Mouse (Mus musculus): ENCODE measurements around the gene Nudcd3. TPM values are rescaled to one million over a fixed set of nuclear protein-coding genes. Genes with fewer than 3 reads are reported as not detected.

Gene Nudcd3
- total RNA-seq, 2 experiments from 2014 or later: 45.8 to 52.3 TPM

DNA sequence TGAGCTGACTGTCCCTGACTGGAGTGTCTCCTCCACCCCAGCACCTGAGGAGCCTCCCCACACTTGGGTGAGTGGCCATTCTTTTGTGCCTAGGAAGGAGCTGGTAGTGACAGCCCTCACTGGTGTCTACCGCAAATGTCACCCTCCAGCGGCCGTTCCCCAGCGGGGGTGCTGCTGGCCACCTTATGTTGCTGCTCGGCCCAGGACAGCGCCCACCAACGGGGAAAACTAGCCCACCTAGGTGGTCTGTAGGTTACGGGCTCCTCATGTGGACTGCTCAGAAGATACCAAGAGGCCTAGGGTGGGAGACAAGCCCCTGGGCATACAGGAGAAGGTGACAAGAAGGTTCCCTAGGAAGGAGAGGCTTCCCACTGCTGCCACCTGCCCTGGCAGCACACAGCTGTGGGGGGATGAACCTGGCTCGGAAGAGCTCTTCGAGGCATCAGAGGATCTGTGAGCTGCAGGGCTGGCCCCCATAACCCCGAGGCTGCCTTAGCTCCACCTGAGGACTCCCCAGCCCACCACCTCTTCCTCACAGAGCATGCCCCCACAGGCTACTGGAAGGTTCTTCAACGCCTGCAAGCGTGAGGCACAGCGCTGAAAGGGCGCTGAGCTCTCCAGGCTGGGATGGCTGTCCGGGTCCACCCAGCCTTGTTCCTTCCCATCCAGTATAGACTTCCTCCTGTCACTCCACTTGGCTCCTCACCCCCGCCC, 136.6 kb downstream of the Nudcd3 start:
- DNase-seq: no peak

DNA sequence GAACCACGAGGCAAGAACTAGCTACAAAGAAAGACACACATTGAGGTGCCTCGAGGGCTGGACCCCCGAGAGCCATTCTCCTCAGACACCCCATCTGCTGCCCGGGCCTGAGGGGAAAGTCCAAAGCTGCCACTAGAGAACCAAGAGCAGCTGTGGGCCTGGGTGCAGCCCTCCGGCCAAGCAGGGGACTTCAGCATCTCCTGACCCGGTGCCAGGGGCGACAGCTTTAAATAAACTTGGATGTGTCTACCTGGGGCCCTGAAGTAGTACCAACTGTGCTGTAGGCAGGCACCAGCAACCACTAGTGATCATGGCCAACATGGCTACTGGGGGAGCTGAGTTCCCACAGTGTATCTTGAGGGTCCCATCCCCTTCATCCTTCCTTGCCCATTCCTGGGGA, 137.2 kb downstream of the Nudcd3 start:
- DNase-seq: no peak

DNA sequence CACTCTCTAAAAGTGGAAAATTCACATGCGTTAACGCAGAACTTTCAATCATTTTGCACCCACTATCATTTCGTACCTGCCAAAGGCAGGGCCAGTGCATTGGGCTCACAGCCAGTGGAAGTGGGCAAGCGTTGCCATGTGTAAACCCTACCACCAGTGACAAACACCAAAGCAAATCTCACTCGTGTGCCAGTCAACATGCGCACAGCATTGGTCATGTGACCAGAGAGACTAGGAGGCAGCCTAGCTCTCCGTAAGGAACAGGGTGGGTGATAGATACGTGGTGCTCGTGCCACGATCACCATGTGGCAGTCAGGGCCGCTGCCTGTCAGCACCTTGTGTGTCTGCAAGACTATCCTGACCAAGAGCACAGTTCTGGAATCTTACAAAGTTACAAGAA, 137.9 kb downstream of the Nudcd3 start:
- DNase-seq: no peak

DNA sequence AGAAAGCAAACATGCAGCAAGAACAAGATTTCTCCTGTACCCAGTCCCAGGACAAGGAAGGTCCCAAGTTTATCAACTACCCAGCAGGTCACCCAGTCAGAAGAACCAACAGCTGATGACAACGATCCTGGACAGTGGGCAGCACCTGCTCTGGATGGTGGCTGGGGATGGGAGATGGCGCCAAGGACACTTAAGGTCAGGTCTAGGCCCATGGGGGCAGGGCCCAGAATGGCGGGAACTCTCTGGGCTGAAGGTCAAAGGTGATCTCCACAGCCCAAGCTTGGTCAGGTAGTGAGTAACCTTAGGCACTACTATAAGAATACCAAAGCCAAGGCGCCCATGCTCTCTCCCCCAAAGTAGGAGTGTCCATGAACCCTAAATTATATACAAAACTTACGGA, 138.3 kb downstream of the Nudcd3 start:
- no peak for DNase-seq

DNA sequence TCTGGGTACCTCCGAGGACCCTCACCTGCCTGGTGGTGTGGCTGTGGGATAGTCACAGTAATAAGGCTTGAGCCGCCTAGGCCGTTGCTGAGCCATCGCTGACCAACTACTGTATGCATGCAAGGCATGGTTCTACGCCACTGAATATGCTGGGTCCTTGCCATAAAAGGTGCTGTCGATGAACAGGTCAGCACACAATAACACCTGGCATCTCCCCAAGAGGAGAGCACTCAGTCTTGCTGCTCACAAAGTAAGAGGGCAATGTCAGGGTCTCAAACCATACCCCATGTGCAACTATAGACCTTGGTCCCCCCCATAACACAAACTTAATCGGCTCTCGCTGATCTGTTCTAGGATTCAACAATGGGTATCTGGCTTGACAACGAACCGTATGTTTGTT, 141.1 kb downstream of the Nudcd3 start:
- no peak for DNase-seq

Other genes starting within 250 kb of the Nudcd3 start
- gene Ykt6, start 244.7 kb downstream of the Nudcd3 start, total RNA-seq (2021): 10 to 100 TPM; 71.5 to 79.3 TPM
- gene Camk2b, start 134.1 kb downstream of the Nudcd3 start, total RNA-seq (2021): 10 to 100 TPM; 15.7 to 30.4 TPM
- gene A730071L15Rik, start 386 bp downstream of the Nudcd3 start, total RNA-seq (2021): under 1 TPM; 0.21 to 0.24 TPM
- not detected for gene Npc1l1, start 29.7 kb upstream of the Nudcd3 start, total RNA-seq (2021)
- gene Ddx56, start 67.4 kb upstream of the Nudcd3 start, total RNA-seq (2021): 10 to 100 TPM; 49.8 to 52.7 TPM
- gene Tmed4, start 74.5 kb upstream of the Nudcd3 start, total RNA-seq (2021): 10 to 100 TPM; 83.3 to 86.5 TPM
- gene Ogdh, start 91.2 kb upstream of the Nudcd3 start, total RNA-seq (2021): 100 to 1,000 TPM; 854 to 941 TPM
- 10 to 100 TPM; 38.4 to 48.2 TPM for gene Zmiz2, start 188.7 kb upstream of the Nudcd3 start, total RNA-seq (2021)
- gene Ppia, start 215.0 kb upstream of the Nudcd3 start, total RNA-seq (2021): 1,000 to 10,000 TPM; 1,588 to 1,631 TPM
- gene H2afv, start 244.0 kb upstream of the Nudcd3 start, total RNA-seq (2021): 10 to 100 TPM; 84.9 to 92.0 TPM

Data from adrenal gland, postnatal 10 days (tissue).